ENCODE assay signal across 19 mouse cellular contexts in the genomic region with DNA sequence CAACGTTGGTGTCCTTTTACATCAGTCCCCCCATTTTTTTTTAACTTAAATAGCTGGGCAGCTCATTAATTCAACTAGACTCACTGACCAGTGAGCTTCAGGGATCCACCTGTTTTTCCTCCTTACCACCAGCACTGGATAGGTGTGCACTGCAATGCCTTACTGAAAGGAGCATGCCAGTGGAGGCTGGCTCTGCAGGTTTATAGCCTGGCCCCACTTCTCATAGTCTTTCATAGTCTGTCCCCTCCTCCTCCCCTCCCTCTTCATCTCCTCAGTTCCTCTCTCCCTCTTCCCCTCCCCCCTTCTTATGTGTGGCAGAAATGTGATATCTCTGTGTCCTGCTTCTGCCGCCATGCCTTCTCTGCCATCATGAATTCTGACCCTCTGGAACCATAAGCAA.
"Had no signal": no experiment of that assay in that cellular context is flagged by ENCODE, and none has a peak within 500 bp of the region (broad histone marks: within the 10 kb centered on the region; RNA-seq: fewer than 3 reads in every experiment).

No protein-coding gene starts in this region.

- ATAC-seq: midbrain, embryonic 16.5 days had no signal

- H3K27me3 ChIP-seq: midbrain, embryonic 12.5 days; neural tube, embryonic 13.5 days; neural tube, embryonic 15.5 days had no signal

- DNase-seq: lung, adult 18-20 months; lung, embryonic 14.5 days; lung, postnatal 10 days; lung, postnatal 4 days; midbrain, embryonic 14.5 days; retina, postnatal 1 day; right cerebral cortex, adult 18-20 months; right cerebral cortex, postnatal 25 days; right cerebral cortex, postnatal 4 days; spleen, adult 18-20 months; thymus, adult 18-20 months; thymus, postnatal 14 days; thymus, postnatal 36 days had no signal

- H3K27ac ChIP-seq: midbrain, embryonic 10.5 days; midbrain, embryonic 12.5 days; neural tube, embryonic 13.5 days; neural tube, embryonic 15.5 days had no signal

- H3K4me2 ChIP-seq: lung, embryonic 14.5 days; midbrain, embryonic 12.5 days; neural tube, embryonic 13.5 days; neural tube, embryonic 15.5 days had no signal

- H3K36me3 ChIP-seq: midbrain, embryonic 12.5 days had no signal

- H3K9ac ChIP-seq: lung, embryonic 14.5 days; midbrain, embryonic 12.5 days; neural tube, embryonic 13.5 days; neural tube, embryonic 15.5 days had no signal

- H3K4me1 ChIP-seq: midbrain, embryonic 12.5 days had no signal

- H3K4me3 ChIP-seq: midbrain, embryonic 10.5 days; midbrain, embryonic 12.5 days; myocyte; neural tube, embryonic 13.5 days; neural tube, embryonic 15.5 days had no signal
